Mouse (Mus musculus) monocyte, adult 2 months (primary cell): ENCODE results near the gene Olfr638.
A peak's percentile ranks its signal among the peaks of the same experiment; 100 is the strongest.
"Not testable (repeated sequence)": the region's sequence is repeated elsewhere in the genome, so short reads cannot be mapped to it uniquely, and the experiment has no call there.

Experiments used
- DNase-seq, 2 experiments: peaks; one replicate each; pipeline ENCODE4 v3.0.0; 2022; ENCODE audit warnings: low spot score in 2 of 2, low read depth in 1 of 2

The Olfr638 gene

GRCm38 (mm10) chr7:103998446-103998845, at the start of gene Olfr638:
Olfr638 (plus strand) TSS chr7:103998746.
- no peak for DNase-seq

- DNase-seq, result not testable (repeated sequence)
These were observed 31.7 kb upstream of the Olfr638 start for GRCm38 (mm10) chr7:103966873-103967272.

DNA sequence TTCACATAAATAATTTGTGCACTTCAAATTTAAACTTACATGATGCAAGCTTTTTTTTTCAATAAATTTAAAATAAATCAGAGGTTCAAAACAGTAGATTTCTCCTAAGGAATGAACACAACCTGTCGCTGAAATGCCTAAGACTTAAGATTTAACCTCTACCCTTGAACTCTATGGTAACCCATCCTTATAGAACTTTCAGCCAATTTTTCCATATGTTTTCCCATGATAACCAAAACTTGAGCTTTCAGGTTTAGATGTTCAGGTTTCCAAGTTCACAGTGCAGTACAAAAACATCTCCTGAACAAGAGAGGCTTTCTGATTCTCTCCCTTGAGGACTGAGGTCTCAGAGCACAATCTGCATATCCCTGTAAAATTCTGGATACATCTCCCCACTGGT, 27.7 kb upstream of the Olfr638 start, which contains the start of gene Olfr635:
TSS of gene Olfr635 (plus strand) at position 301 of the 400 bp plus-strand sequence.
- no peak for DNase-seq

- no peak for DNase-seq
These were observed 26.8 kb upstream of the Olfr638 start for GRCm38 (mm10) chr7:103971782-103972181.

DNA sequence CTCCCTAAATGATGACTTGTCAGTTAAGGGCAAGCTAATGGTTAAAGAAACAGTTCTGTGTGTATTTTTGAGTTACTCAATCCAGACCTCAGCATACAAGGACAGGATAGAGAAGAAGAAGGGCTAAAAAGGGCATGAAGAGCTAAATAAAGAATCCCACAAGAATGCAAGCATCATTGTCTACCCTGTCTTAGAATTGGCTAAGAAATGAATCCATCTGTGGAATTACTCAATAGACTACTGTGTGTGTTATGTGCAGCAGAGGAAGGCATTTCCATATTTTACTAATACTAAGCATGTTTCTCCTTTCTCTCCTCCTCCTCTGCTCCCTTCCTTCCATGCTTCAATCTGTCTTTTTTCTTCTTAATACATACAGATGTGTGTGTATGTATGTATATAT, 578 bp downstream of the Olfr638 start:
- DNase-seq, result no peak

DNA sequence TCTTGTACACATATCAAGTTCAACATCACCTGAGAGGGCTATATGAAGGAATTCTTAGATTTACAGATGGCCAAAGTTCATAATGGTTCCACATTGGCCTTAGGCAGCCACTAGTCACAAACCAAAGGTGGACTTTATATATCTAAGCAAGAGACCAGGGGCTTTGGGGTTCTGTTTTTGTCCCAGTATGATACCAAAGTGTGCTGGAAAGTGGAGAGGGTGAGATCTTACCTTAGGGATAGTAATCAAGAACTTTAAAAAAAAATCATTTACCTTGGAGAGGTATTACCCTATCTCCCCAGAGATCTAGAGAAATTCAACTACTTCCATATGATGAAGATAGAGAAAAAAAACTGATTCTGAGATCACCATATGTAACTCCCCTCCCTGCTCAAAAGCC, 18.7 kb downstream of the Olfr638 start, which contains the start of gene Olfr639:
TSS of gene Olfr639 (minus strand) at position 101 of the 400 bp plus-strand sequence.
- no peak for DNase-seq

GRCm38 (mm10) chr7:104018953-104019352, 20.4 kb downstream of the Olfr638 start:
- no peak for DNase-seq

DNA sequence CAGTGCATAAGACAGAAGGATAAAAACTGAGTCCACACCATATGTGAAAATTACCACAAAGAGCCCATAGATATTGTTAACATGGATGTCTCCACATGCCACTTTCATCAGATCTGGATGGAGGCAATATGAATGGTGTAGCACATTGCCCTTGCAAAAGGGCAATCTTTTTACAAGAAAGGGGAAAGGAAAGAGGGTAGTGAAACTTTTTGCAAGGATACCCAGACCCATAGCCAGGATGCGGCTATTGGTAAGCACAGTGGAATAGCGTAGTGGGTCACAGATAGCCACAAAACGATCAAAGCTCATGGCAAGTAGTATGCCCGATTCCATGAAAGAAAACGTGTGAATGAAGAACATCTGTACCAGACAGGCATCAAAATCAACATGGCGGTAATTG, 23.1 kb downstream of the Olfr638 start:
- DNase-seq, result peak in 1 of 2 experiments; percentile 0

- DNase-seq, result no peak
These were observed 26.9 kb downstream of the Olfr638 start, which contains the start of gene Olfr640 for GRCm38 (mm10) chr7:104025473-104025872. Olfr640 (minus strand) TSS chr7:104025573.

GRCm38 (mm10) chr7:104026978-104027377, 28.4 kb downstream of the Olfr638 start:
- DNase-seq, result no peak

DNA sequence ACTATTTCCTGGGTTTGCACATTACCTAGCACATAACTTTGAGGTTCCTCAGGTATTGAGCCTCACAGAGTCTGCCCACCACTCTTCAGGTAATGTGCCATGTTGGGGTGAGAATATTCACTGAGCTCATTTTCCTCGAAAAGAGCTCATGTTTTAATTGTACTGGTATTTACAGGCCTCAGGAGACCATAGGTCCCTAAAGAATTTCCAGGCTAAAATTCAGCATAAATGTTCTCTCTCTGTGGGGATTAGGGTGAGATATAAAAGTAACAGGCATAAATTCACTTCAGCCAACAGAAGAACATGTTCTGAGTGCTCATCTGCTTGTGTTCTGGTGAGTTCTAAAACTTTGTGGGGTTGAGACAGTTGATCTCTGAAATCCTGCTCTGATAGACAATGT, 36.6 kb downstream of the Olfr638 start, which contains the start of gene Olfr641:
TSS of gene Olfr641 (plus strand) at position 301 of the 400 bp plus-strand sequence.
- DNase-seq, result no peak

DNA sequence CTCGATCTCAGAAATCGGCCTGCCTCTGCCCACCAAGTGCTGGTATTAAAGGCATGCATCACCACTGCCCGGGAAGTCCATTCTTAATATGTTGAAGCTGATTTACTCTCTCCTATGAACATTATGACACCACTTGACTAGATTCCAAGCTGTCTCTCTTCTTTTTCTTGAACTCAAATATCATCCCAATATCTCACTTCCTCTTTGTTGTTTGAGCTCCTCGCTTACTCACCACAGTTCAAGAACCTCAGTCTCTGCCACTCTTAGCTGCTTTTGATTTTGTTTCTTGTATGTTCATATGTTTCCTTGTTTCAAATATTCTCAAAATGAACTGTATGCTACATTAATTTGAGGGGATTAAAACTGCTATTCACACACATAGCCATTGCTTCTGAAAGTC, 52.2 kb downstream of the Olfr638 start:
- no peak for DNase-seq

DNA sequence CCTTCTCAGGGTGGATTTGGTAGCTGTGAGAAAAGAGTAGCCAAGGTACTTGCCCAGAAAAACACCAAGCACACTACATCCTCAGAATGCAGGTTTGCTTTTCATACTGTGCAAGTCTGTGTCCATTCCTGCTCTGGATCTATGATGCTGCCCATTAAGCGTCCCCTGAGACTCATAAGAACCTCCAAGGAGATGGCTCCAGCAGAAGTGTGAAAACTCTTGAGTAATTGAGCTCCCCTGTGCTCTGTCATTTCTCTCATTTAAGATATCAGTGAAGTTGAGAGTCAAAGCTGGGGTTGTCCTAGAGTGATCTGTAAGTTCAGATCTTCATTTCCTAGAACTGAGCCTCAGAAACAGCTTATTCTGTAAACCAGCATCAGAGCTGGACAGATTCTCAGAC, 54.0 kb downstream of the Olfr638 start, which contains the start of gene Olfr642:
TSS of gene Olfr642 (minus strand) at position 101 of the 400 bp plus-strand sequence.
- no peak for DNase-seq
